Mouse (Mus musculus) CH12.LX (cell line): Measurements from ENCODE around the gene Hsf5. TPM values are rescaled to one million over a fixed set of nuclear protein-coding genes. Genes with fewer than 3 reads are reported as not detected.

Experiments
- DNase-seq: peaks from one replicate; pipeline ENCODE4 v3.0.0-alpha.2; 2013; ENCODE audit errors: extremely low read depth
- H3K27ac ChIP-seq: 2 replicates; pipeline ENCODE4 v1.5.1; 2012; ENCODE audit warnings: low read depth, mild to moderate bottlenecking, control low read depth, moderate library complexity; ENCODE audit not compliant: insufficient read depth
- H3K27me3 ChIP-seq: replicated peaks from 2 replicates; pipeline ENCODE3; 2012; ENCODE audit warnings: inconsistent platforms
- H3K36me3 ChIP-seq, 2 experiments: replicated peaks in 1 of 2; 2 replicates each; pipeline versions ENCODE3 to v1.6.1; 2012; ENCODE audit warnings: inconsistent platforms in 1 of 2, low read length in 1 of 2, mild to moderate bottlenecking in 1 of 2, mixed read lengths in 1 of 2, moderate library complexity in 1 of 2; ENCODE audit not compliant: control insufficient read depth in 1 of 2, insufficient read depth in 1 of 2
- H3K4me1 ChIP-seq, 2 experiments: 2 replicates each; pipeline ENCODE4 v1.6.1; 2012; ENCODE audit warnings: inconsistent platforms in 1 of 2, moderate library complexity in 1 of 2; ENCODE audit not compliant: insufficient read depth in 2 of 2, control insufficient read depth in 1 of 2
- H3K4me2 ChIP-seq: 2 replicates; pipeline ENCODE4 v1.6.1; 2012; ENCODE audit warnings: low read depth, mild to moderate bottlenecking, control low read depth; ENCODE audit not compliant: poor library complexity, insufficient read depth, severe bottlenecking
- H3K4me3 ChIP-seq, 3 experiments: fragments of 150-350 bp in 1 of 3; sonication (generic) in 1 of 3; replicated peaks in 1 of 3; 2 replicates each; pipeline versions ENCODE3 to v1.5.1; 2011 to 2012; ENCODE audit warnings: low read depth in 2 of 3, low read length in 2 of 3, mild to moderate bottlenecking in 2 of 3, moderate library complexity in 2 of 3, control low read depth in 1 of 3, improper control_type of control experiment in 1 of 3, inconsistent platforms in 1 of 3, mixed read lengths in 1 of 3; ENCODE audit not compliant: poor library complexity in 1 of 3
- H3K79me2 ChIP-seq: replicated peaks from 2 replicates; pipeline ENCODE4 v1.6.1; 2012; ENCODE audit warnings: mild to moderate bottlenecking, moderate library complexity; ENCODE audit not compliant: control insufficient read depth, poor library complexity, insufficient read depth, severe bottlenecking; ENCODE audit errors: extremely low read depth
- H3K9ac ChIP-seq: 2 replicates; pipeline ENCODE4 v1.6.1; 2012; ENCODE audit warnings: low read depth, mild to moderate bottlenecking, control low read depth, moderate library complexity; ENCODE audit not compliant: insufficient read depth
- H3K9me3 ChIP-seq: replicated peaks from 2 replicates; pipeline ENCODE3; 2012; ENCODE audit warnings: low read length, inconsistent platforms, mixed read lengths
- CHD2 ChIP-seq: IDR thresholded peaks from 2 replicates; pipeline ENCODE4 v1.6.1; 2011; ENCODE audit warnings: low read length, improper control_type of control experiment
- E2F4 ChIP-seq: IDR thresholded peaks from 2 replicates; pipeline ENCODE4 v1.6.1; 2011; ENCODE audit warnings: low read depth, low read length, improper control_type of control experiment; ENCODE audit not compliant: insufficient replicate concordance
- EP300 ChIP-seq: IDR thresholded peaks from 2 replicates; pipeline ENCODE4 v1.6.1; 2011; ENCODE audit warnings: low read length, improper control_type of control experiment
- ETS1 ChIP-seq: conservative IDR thresholded peaks from 2 replicates; pipeline ENCODE4 v1.6.1; 2012; ENCODE audit warnings: low read depth, mild to moderate bottlenecking, inconsistent platforms, low read length, improper control_type of control experiment, moderate library complexity
- IRF4 ChIP-seq: IDR thresholded peaks from 2 replicates; pipeline ENCODE4 v1.6.1; 2014; ENCODE audit warnings: low read depth, mild to moderate bottlenecking, inconsistent platforms, low read length, improper control_type of control experiment
- JUND ChIP-seq: conservative IDR thresholded peaks from 2 replicates; pipeline ENCODE4 v1.6.1; 2011; ENCODE audit warnings: low read depth, low read length, improper control_type of control experiment
- KAT2A ChIP-seq: IDR thresholded peaks from 2 replicates; pipeline ENCODE4 v1.6.1; 2012; ENCODE audit warnings: low read length, improper control_type of control experiment, inconsistent platforms; ENCODE audit not compliant: insufficient replicate concordance
- MAX ChIP-seq: IDR thresholded peaks from 2 replicates; pipeline ENCODE4 v1.6.1; 2011; ENCODE audit warnings: low read length, improper control_type of control experiment
- MAZ ChIP-seq: IDR thresholded peaks from 2 replicates; pipeline ENCODE4 v1.6.1; 2012; ENCODE audit warnings: low read depth, mild to moderate bottlenecking, inconsistent platforms, low read length, improper control_type of control experiment, moderate library complexity
- MXI1 ChIP-seq: IDR thresholded peaks from 2 replicates; pipeline ENCODE4 v1.6.1; 2011; ENCODE audit warnings: mild to moderate bottlenecking, low read depth, low read length, improper control_type of control experiment
- NELFE ChIP-seq: IDR thresholded peaks from 2 replicates; pipeline ENCODE4 v1.6.1; 2011; ENCODE audit warnings: low read depth, low read length, improper control_type of control experiment
- PAX5 ChIP-seq: IDR thresholded peaks from 2 replicates; pipeline ENCODE4 v1.6.1; 2012; ENCODE audit warnings: low read length, inconsistent platforms, mixed read lengths
- POLR2AphosphoS2 ChIP-seq: IDR thresholded peaks from 2 replicates; pipeline ENCODE4 v1.6.1; 2011; ENCODE audit warnings: low read depth, low read length, improper control_type of control experiment
- RCOR1 ChIP-seq: conservative IDR thresholded peaks from 2 replicates; pipeline ENCODE4 v1.6.1; 2012; ENCODE audit warnings: low read depth, mild to moderate bottlenecking, inconsistent platforms, low read length, improper control_type of control experiment
- SIN3A ChIP-seq: IDR thresholded peaks from 2 replicates; pipeline ENCODE4 v1.6.1; 2012; ENCODE audit warnings: low read length, improper control_type of control experiment, inconsistent platforms
- SMC3 ChIP-seq: IDR thresholded peaks from 2 replicates; pipeline ENCODE4 v1.6.1; 2011; ENCODE audit warnings: low read depth, low read length, improper control_type of control experiment
- TCF12 ChIP-seq: IDR thresholded peaks from 2 replicates; pipeline ENCODE4 v1.6.1; 2014; ENCODE audit warnings: low read depth, mild to moderate bottlenecking, inconsistent platforms, low read length, improper control_type of control experiment
- ZC3H11A ChIP-seq: IDR thresholded peaks from 2 replicates; pipeline ENCODE4 v1.6.1; 2012; ENCODE audit warnings: low read depth, mild to moderate bottlenecking, inconsistent platforms, low read length, improper control_type of control experiment
- ZKSCAN1 ChIP-seq: IDR thresholded peaks from 2 replicates; pipeline ENCODE4 v1.6.1; 2012; ENCODE audit warnings: low read depth, inconsistent platforms, low read length, improper control_type of control experiment, borderline replicate concordance
- ZMIZ1 ChIP-seq: IDR thresholded peaks from 2 replicates; pipeline ENCODE4 v1.6.1; 2012; ENCODE audit warnings: low read depth, mild to moderate bottlenecking, inconsistent platforms, low read length, improper control_type of control experiment
- ZNF384 ChIP-seq: IDR thresholded peaks from 2 replicates; pipeline ENCODE4 v1.6.1; 2012; ENCODE audit warnings: low read depth, low read length, improper control_type of control experiment, inconsistent platforms
- dilution Hi-C: fragments of 300-500 bp; cut with MboI; formaldehyde crosslinking; loops from 2 replicates; pipeline ENCODE4 v1.14.3; 2020; ENCODE audit warnings: low sequenced_read_pairs; ENCODE audit not compliant: extremely low pct_unique_long_range_greater_than_20kb, extremely low pct_ligation_motif_present
- in situ Hi-C: fragments of 300-500 bp; cut with MboI; formaldehyde crosslinking; loops from 3 replicates; pipeline ENCODE4 v1.14.3; 2019; ENCODE audit warnings: low sequenced_read_pairs, low pct_ligation_motif_present, low pct_unique_long_range_greater_than_20kb, mixed read lengths
- polyA plus RNA-seq: library from polyadenylated mRNA; unstranded; fragments of >175 nt; gene quantifications from 2 replicates; pipeline ENCODE4 v1.2.1, GENCODE M21; 2012; ENCODE audit warnings: low read depth; ENCODE audit not compliant: insufficient read length
- total RNA-seq, 2 experiments: library from RNA; depleted of rRNA; stranded (reverse); fragments of 300-350 nt in 1 of 2; fragments of >200 nt in 1 of 2; gene quantifications; 2 replicates each; pipeline ENCODE4 v1.2.3; 2012 to 2014

The Hsf5 gene
- total and polyA plus RNA-seq, 3 experiments: 0.04 TPM; not detected in 2

DNA sequence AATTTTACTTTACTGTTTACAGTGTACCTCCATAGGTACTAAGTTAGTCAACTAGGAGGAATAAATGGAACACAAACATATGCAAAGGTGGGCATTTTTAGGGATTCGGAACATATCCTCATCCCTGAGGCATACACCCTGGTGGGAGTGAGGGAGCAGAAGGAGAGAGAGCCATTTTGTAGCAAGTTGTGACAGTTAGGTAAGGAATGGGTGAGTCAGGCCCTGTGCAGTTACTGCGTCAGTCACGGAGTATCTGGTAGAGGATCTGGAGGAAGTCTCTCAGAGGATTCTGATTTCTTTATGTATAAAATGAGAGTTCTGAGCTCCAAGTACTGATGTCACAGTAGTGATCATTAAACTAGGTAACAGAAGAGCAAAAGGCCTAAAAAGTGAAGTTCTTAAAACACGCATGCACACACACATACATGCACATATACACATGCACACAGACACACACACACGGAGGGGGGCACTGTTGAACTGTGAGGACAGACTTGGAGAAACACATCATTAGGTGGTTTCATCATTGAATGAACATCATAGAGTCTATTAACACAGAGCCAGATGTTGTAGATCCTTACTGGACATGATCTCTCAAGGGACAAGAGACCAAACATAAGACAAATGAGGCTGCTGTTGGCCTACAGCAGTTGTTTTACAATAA, 29.6 kb upstream of the Hsf5 start:
- Histone ChIP-seq H3K27ac (no peak overlapping the region), H3K36me3 (peaks cover 0 to 2% of the 10 kb centered on the region in 2 experiments), H3K9ac (no peak overlapping the region), H3K4me1 (peaks cover 10 to 29% of the 10 kb centered on the region in 2 experiments), H3K4me3 (no peak overlapping the region), H3K27me3 (peaks cover 3% of the 10 kb centered on the region), H3K4me2 (no peak overlapping the region), H3K79me2 (no peaks in the 10 kb centered on the region), H3K9me3 (no peaks in the 10 kb centered on the region)
- dilution Hi-C loops (no loop called here), in situ Hi-C loops (no loop called here)
- no peak for DNase-seq
- TF ChIP-seq ZNF384: no peak
- no peak for TF ChIP-seq ZC3H11A
- TF ChIP-seq JUND: no peak
- no peak for TF ChIP-seq ETS1

GRCm38 (mm10) chr11:87589605-87590004, 27.4 kb upstream of the Hsf5 start:
- no peak overlapping the region for H3K9ac ChIP-seq
- in situ Hi-C loops: no loop called here

More at GRCm38 (mm10) chr11:87589605-87590004, 27.4 kb upstream of the Hsf5 start:
- no peak for DNase-seq
- peaks cover 12% of the 10 kb centered on the region for H3K79me2 ChIP-seq
- peaks cover 7 to 34% of the 10 kb centered on the region in 2 experiments for H3K4me1 ChIP-seq
- no peak for TF ChIP-seq POLR2AphosphoS2
- TF ChIP-seq ETS1: no peak
- no peak for TF ChIP-seq SMC3
- no peak for TF ChIP-seq NELFE
- no peak for TF ChIP-seq KAT2A
- no peak for TF ChIP-seq E2F4
- TF ChIP-seq MAX: no peak
- no peak for TF ChIP-seq MXI1
- TF ChIP-seq ZKSCAN1: no peak
- no peak for TF ChIP-seq ZC3H11A
- no peak for TF ChIP-seq IRF4
- no peak for TF ChIP-seq TCF12
- TF ChIP-seq PAX5: no peak
- no peak for TF ChIP-seq MAZ
- no peak for TF ChIP-seq CHD2
- TF ChIP-seq RCOR1: no peak
- TF ChIP-seq EP300: no peak
- TF ChIP-seq SIN3A: no peak
- no peak for TF ChIP-seq ZMIZ1
- TF ChIP-seq JUND: no peak
- H3K4me3 ChIP-seq: no peak overlapping the region
- dilution Hi-C loops: no loop called here
- H3K27ac ChIP-seq: no peak overlapping the region
- peaks cover 0 to 6% of the 10 kb centered on the region in 2 experiments for H3K36me3 ChIP-seq
- no peaks in the 10 kb centered on the region for H3K27me3 ChIP-seq
- no peak overlapping the region for H3K4me2 ChIP-seq
- no peaks in the 10 kb centered on the region for H3K9me3 ChIP-seq
